Mouse (Mus musculus): ENCODE measurements around the gene Kat2b. TPM values are rescaled to one million over a fixed set of nuclear protein-coding genes. Genes with fewer than 3 reads are reported as not detected.
"Not testable (repeated sequence)": the region's sequence is repeated elsewhere in the genome, so short reads cannot be mapped to it uniquely, and the experiment has no call there.

Gene Kat2b
- polyA plus RNA-seq, 1 experiment from 2014 or later: 5.5 TPM

DNA sequence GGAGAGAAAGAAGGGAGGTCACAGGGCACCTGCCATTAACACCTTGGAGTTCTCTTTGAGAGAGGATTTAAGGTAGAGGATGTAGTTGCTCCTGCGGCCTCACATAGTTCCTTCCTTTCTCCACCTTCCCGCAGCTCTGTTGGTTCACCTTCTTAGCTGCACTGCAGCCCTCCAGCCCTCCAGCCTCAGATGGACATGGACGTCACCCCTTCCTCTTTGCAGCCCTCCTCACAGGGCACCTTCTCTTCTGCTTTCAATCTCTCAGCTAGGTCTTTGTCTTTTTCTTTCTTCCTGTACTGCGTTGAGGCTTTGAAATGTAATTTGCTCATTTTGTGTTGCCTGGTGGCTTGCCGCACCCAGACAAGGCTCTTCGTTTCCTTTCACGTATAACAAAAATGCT is 39.4 kb downstream of the Kat2b start:
- not testable (repeated sequence) for ATAC-seq (ENCODE audit: low FRiP score); H3K27ac ChIP-seq (ENCODE audit: low read depth, low read length)

DNA sequence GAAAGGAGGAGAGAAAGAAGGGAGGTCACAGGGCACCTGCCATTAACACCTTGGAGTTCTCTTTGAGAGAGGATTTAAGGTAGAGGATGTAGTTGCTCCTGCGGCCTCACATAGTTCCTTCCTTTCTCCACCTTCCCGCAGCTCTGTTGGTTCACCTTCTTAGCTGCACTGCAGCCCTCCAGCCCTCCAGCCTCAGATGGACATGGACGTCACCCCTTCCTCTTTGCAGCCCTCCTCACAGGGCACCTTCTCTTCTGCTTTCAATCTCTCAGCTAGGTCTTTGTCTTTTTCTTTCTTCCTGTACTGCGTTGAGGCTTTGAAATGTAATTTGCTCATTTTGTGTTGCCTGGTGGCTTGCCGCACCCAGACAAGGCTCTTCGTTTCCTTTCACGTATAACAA is 42.3 kb downstream of the Kat2b start:
- H3K27ac ChIP-seq (ENCODE audit: low read depth, low read length); H3K36me3 ChIP-seq (ENCODE audit: control insufficient read depth, insufficient read depth, low read length); H3K4me2 ChIP-seq; H3K9me3 ChIP-seq (ENCODE audit: control insufficient read depth, low read length); DNase-seq (ENCODE audit: low spot score, missing footprints); H3K9ac ChIP-seq (ENCODE audit: low read length); H3K4me1 ChIP-seq (ENCODE audit: control insufficient read depth, insufficient read depth, low read length); ATAC-seq (ENCODE audit: low FRiP score); H3K4me3 ChIP-seq (ENCODE audit: low read depth, low read length); H3K27me3 ChIP-seq (ENCODE audit: control insufficient read depth, insufficient read depth, low read length): not testable (repeated sequence)
- no CpG with 5 or more reads among the region's 7 CpGs for WGBS

More for the DNA sequence above, 39.4 kb downstream of the Kat2b start:
- not testable (repeated sequence) for H3K9me3 ChIP-seq (ENCODE audit: control insufficient read depth, low read length); H3K4me1 ChIP-seq (ENCODE audit: control insufficient read depth, insufficient read depth, low read length); H3K27me3 ChIP-seq (ENCODE audit: control insufficient read depth, insufficient read depth, low read length); DNase-seq (ENCODE audit: low spot score, missing footprints); H3K4me2 ChIP-seq; H3K4me3 ChIP-seq (ENCODE audit: low read depth, low read length); H3K36me3 ChIP-seq (ENCODE audit: control insufficient read depth, insufficient read depth, low read length); H3K9ac ChIP-seq (ENCODE audit: low read length)
- no CpG with 5 or more reads among the region's 7 CpGs for WGBS

DNA sequence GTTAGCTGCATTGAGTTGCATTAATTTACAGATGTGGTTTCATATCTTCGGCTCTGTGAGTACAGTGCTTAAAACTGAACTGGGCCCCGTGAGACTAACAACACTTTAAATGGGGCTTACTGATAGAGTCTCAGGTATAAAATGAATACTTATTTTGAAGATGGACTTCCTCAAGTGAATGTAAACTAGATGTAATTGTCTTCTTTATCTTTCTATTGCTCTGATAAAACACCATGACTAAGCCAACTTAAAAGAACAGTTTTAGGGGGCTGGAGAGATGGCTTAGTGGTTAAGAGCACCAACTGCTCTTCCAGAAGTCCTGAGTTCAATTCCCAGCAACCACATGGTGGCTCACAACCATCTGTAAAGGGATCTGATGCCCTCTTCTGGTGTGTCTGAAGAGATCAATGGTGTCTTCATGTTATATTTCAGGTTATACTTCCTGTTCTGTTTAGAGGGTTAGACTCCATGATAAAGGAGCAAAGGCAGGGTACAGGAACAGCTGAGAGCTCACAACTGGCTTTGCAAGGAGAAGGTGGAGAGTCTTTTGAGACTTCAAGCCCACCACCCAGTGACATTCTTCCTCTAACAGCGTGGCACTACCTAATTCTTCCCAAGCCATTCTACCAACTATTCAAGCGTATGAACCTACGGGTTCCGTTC is 50.8 kb downstream of the Kat2b start:
- Histone ChIP-seq H3K9me3 (ENCODE audit: control insufficient read depth, low read length) (no peaks in the 10 kb centered on the region), H3K27ac (ENCODE audit: low read depth, low read length) (no peak overlapping the region), H3K4me3 (ENCODE audit: low read depth, low read length) (no peak overlapping the region), H3K4me1 (ENCODE audit: control insufficient read depth, insufficient read depth, low read length) (no peaks in the 10 kb centered on the region), H3K36me3 (ENCODE audit: control insufficient read depth, insufficient read depth, low read length) (no peaks in the 10 kb centered on the region), H3K27me3 (ENCODE audit: control insufficient read depth, insufficient read depth, low read length) (no peaks in the 10 kb centered on the region), H3K4me2 (no peak overlapping the region), H3K9ac (ENCODE audit: low read length) (no peak overlapping the region)
- 88% methylated on average over 6 of the region's 6 CpGs for WGBS
- no peak for DNase-seq (ENCODE audit: low spot score, missing footprints)
- ATAC-seq (ENCODE audit: low FRiP score): no peak

DNA sequence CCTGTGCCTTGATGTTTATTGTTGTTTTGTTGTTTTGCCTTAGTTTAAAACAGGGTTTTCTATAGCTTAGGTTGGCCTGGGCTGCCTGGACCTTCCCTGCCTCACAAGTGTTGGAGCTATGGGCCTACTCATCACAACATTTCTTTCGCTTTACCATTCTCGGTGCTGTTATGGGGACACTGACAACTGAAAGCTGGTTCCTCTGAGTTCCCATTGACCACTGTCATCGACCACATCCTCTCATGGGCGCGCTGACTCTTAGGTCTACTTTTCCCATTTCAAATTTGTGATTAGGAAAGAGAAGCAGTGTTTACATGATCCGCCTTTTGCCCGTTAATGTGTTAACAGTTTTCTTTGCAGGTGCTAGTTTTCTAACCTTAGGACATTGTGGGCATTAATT is 51.7 kb downstream of the Kat2b start:
- Histone ChIP-seq H3K27ac (ENCODE audit: low read depth, low read length) (no peak overlapping the region), H3K36me3 (ENCODE audit: control insufficient read depth, insufficient read depth, low read length) (no peaks in the 10 kb centered on the region), H3K4me3 (ENCODE audit: low read depth, low read length) (no peak overlapping the region), H3K4me2 (no peak overlapping the region), H3K9me3 (ENCODE audit: control insufficient read depth, low read length) (no peaks in the 10 kb centered on the region), H3K4me1 (ENCODE audit: control insufficient read depth, insufficient read depth, low read length) (no peaks in the 10 kb centered on the region), H3K27me3 (ENCODE audit: control insufficient read depth, insufficient read depth, low read length) (no peaks in the 10 kb centered on the region), H3K9ac (ENCODE audit: low read length) (no peak overlapping the region)
- 94% methylated on average over 7 of the region's 7 CpGs for WGBS
- ATAC-seq (ENCODE audit: low FRiP score) (no peak), DNase-seq (ENCODE audit: low spot score, missing footprints) (no peak)

DNA sequence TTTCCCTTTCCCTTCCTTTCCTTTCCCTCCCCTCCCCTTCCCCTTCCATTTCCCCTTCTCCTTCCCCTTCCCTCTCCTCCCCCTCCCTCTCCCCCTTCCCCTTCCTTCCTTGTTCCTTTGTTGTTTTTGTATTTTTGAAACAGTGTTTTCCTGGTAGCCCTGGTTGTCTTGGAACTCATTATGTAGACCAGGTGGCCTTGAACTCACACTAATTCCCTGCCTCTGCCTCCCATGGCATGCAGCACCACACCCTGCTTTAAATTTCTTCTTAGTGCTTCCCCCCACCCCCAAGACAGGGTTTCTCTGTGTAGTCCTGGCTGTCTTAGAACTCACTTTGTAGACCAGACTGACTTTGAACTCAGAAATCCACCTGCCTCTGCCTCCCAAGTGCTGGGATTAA is 52.7 kb downstream of the Kat2b start:
- DNase-seq (ENCODE audit: low spot score, missing footprints): no peak
- H3K27ac ChIP-seq (ENCODE audit: low read depth, low read length): no peak overlapping the region
- H3K27me3 ChIP-seq (ENCODE audit: control insufficient read depth, insufficient read depth, low read length): no peaks in the 10 kb centered on the region
- no peak for ATAC-seq (ENCODE audit: low FRiP score)
- no peak overlapping the region for H3K9ac ChIP-seq (ENCODE audit: low read length)
- H3K9me3 ChIP-seq (ENCODE audit: control insufficient read depth, low read length): no peaks in the 10 kb centered on the region
- H3K4me3 ChIP-seq (ENCODE audit: low read depth, low read length): no peak overlapping the region
- no peaks in the 10 kb centered on the region for H3K4me1 ChIP-seq (ENCODE audit: control insufficient read depth, insufficient read depth, low read length)
- H3K36me3 ChIP-seq (ENCODE audit: control insufficient read depth, insufficient read depth, low read length): no peaks in the 10 kb centered on the region
- H3K4me2 ChIP-seq: no peak overlapping the region

DNA sequence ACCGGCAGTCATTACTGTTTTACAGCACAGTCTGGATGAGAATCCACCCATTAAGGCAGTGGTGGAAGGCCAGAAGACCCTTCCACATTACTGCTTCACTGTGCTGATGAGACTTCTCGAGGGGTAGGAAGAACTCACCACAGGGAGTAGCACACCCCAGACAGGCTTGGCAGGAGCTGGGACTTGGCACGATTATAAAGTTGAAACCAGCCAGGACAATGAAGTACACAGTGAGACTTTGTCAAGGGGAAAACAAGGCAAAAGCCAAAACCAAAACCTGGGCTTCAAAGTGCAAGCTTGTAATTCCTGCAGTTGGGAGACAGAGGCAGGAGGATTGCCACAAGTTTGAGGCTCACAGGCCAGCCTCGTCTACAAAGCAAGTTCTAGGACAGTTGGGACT is 54.0 kb downstream of the Kat2b start:
- no peaks in the 10 kb centered on the region for H3K36me3 ChIP-seq (ENCODE audit: control insufficient read depth, insufficient read depth, low read length)
- no peak overlapping the region for H3K4me3 ChIP-seq (ENCODE audit: low read depth, low read length)
- H3K27ac ChIP-seq (ENCODE audit: low read depth, low read length): no peak overlapping the region
- WGBS: 91% methylated on average over 4 of the region's 4 CpGs
- H3K9ac ChIP-seq (ENCODE audit: low read length): no peak overlapping the region
- no peak for ATAC-seq (ENCODE audit: low FRiP score)
- no peaks in the 10 kb centered on the region for H3K4me1 ChIP-seq (ENCODE audit: control insufficient read depth, insufficient read depth, low read length)
- H3K27me3 ChIP-seq (ENCODE audit: control insufficient read depth, insufficient read depth, low read length): no peaks in the 10 kb centered on the region
- DNase-seq (ENCODE audit: low spot score, missing footprints): no peak
- H3K4me2 ChIP-seq: no peak overlapping the region
- H3K9me3 ChIP-seq (ENCODE audit: control insufficient read depth, low read length): no peaks in the 10 kb centered on the region

DNA sequence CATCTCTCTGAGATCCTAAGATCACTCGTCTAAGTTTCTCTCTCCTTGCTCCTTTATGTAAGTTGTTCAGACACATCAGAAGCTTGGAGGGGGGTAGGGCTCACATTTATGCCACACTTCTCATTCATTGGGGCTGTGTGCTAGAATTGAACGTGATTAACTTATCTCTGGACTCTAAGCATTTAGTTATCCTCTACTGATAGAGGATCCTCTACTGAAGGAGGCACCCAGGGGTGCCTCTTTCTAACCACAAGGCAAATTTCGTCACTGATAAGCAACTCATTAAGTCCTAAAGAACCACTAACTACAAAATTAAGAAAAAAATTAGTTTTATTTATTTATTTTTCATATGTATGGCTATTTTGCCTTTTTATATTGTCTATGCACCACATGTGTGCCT is 55.5 kb downstream of the Kat2b start:
- no peak overlapping the region for H3K27ac ChIP-seq (ENCODE audit: low read depth, low read length)
- no peaks in the 10 kb centered on the region for H3K27me3 ChIP-seq (ENCODE audit: control insufficient read depth, insufficient read depth, low read length)
- WGBS: 84% methylated on average over 3 of the region's 3 CpGs
- H3K4me1 ChIP-seq (ENCODE audit: control insufficient read depth, insufficient read depth, low read length): no peaks in the 10 kb centered on the region
- H3K9me3 ChIP-seq (ENCODE audit: control insufficient read depth, low read length): no peaks in the 10 kb centered on the region
- no peak overlapping the region for H3K4me2 ChIP-seq
- no peak overlapping the region for H3K4me3 ChIP-seq (ENCODE audit: low read depth, low read length)
- no peak for ATAC-seq (ENCODE audit: low FRiP score)
- H3K36me3 ChIP-seq (ENCODE audit: control insufficient read depth, insufficient read depth, low read length): no peaks in the 10 kb centered on the region
- H3K9ac ChIP-seq (ENCODE audit: low read length): no peak overlapping the region
- no peak for DNase-seq (ENCODE audit: low spot score, missing footprints)

DNA sequence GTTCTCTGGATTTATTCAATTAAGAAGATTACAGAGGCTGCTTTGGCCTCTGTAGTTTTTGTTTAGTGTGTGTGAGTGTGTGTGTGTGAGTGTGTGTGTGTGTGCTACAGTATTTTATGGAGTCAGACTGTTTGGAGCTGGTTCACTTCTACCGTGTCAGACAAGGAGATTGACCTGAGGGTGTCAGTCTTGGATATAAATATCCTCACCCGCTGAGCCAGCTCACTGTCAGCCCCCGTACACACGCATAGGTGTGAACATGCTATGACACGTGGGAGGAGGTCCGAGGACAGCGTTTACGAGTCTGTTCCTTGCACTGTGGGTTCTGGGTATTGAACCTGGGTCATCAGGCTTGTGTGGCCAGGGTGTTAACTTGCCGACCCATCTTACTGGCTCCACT is 57.1 kb downstream of the Kat2b start:
- Histone ChIP-seq H3K27ac (ENCODE audit: low read depth, low read length) (no peak overlapping the region), H3K4me2 (no peak overlapping the region), H3K4me3 (ENCODE audit: low read depth, low read length) (no peak overlapping the region), H3K36me3 (ENCODE audit: control insufficient read depth, insufficient read depth, low read length) (no peaks in the 10 kb centered on the region), H3K27me3 (ENCODE audit: control insufficient read depth, insufficient read depth, low read length) (no peaks in the 10 kb centered on the region), H3K4me1 (ENCODE audit: control insufficient read depth, insufficient read depth, low read length) (no peaks in the 10 kb centered on the region), H3K9me3 (ENCODE audit: control insufficient read depth, low read length) (no peaks in the 10 kb centered on the region), H3K9ac (ENCODE audit: low read length) (no peak overlapping the region)
- WGBS: 93% methylated on average over 9 of the region's 9 CpGs
- DNase-seq (ENCODE audit: low spot score, missing footprints) (no peak), ATAC-seq (ENCODE audit: low FRiP score) (no peak)

DNA sequence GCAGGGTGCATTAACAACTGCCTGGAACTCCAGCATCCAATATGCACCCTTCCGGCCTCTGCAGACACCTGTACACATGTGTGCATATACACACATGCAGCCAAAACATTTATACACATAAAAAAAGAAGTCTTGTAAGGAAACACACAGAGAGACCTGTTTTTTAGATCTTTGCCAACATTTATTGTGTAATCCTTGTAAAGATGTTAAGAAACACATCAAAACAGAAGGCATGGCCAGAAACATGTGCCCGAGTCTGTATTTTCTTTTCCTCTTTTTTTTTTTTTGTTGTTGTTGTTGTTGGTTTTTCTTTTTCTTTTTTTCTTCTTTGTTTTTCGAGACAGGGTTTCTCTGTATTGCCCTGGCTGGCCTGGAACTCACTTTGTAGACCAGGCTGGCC is 59.5 kb downstream of the Kat2b start:
- H3K4me2 ChIP-seq: no peak overlapping the region
- DNase-seq (ENCODE audit: low spot score, missing footprints): no peak
- no peak overlapping the region for H3K27ac ChIP-seq (ENCODE audit: low read depth, low read length)
- H3K9me3 ChIP-seq (ENCODE audit: control insufficient read depth, low read length): no peaks in the 10 kb centered on the region
- 86% methylated on average over 3 of the region's 3 CpGs for WGBS
- no peak overlapping the region for H3K9ac ChIP-seq (ENCODE audit: low read length)
- H3K4me3 ChIP-seq (ENCODE audit: low read depth, low read length): no peak overlapping the region
- H3K4me1 ChIP-seq (ENCODE audit: control insufficient read depth, insufficient read depth, low read length): no peaks in the 10 kb centered on the region
- H3K27me3 ChIP-seq (ENCODE audit: control insufficient read depth, insufficient read depth, low read length): no peaks in the 10 kb centered on the region
- H3K36me3 ChIP-seq (ENCODE audit: control insufficient read depth, insufficient read depth, low read length): no peaks in the 10 kb centered on the region
- ATAC-seq (ENCODE audit: low FRiP score): no peak

DNA sequence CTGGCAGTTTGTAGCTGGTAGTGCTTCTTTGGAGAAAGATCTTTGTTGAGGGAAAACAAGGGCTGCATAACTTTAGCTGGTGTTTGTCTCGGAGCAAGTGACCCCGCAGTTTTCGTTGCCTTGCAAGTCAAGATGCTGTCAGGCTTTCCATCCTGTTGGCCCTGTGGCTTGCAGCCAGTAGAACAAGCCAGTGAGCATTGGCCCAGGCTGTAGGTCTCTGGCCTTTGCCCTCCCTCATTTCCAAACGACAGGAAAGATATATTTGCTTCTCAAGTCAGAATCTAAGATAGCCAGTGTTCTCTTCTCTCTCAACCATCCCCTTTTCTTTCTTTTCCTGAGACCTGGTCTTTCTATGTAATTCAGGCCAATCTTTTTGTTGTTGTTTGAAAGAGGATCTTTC is 60.8 kb downstream of the Kat2b start:
- Histone ChIP-seq H3K36me3 (ENCODE audit: control insufficient read depth, insufficient read depth, low read length) (no peaks in the 10 kb centered on the region), H3K4me2 (no peak overlapping the region), H3K27me3 (ENCODE audit: control insufficient read depth, insufficient read depth, low read length) (no peaks in the 10 kb centered on the region), H3K4me3 (ENCODE audit: low read depth, low read length) (no peak overlapping the region), H3K27ac (ENCODE audit: low read depth, low read length) (no peak overlapping the region), H3K9ac (ENCODE audit: low read length) (no peak overlapping the region), H3K4me1 (ENCODE audit: control insufficient read depth, insufficient read depth, low read length) (no peaks in the 10 kb centered on the region), H3K9me3 (ENCODE audit: control insufficient read depth, low read length) (no peaks in the 10 kb centered on the region)
- no peak for DNase-seq (ENCODE audit: low spot score, missing footprints)
- 92% methylated on average over 4 of the region's 4 CpGs for WGBS
- no peak for ATAC-seq (ENCODE audit: low FRiP score)

Measured in midbrain, embryonic 11.5 days (tissue).